Mouse (Mus musculus): ENCODE measurements around the gene Amh. TPM values are rescaled to one million over a fixed set of nuclear protein-coding genes. Genes with fewer than 3 reads are reported as not detected.

The Amh gene
- total RNA-seq, 2 experiments from 2014 or later: 1.9 to 3.8 TPM

GRCm38 (mm10) chr10:80766161-80766815 is 38.8 kb upstream of the Amh start:
- intact Hi-C loops (cut with DNase I): no loop called here
- peak overlapping the region; percentile 65 for H3K27ac ChIP-seq

DNA sequence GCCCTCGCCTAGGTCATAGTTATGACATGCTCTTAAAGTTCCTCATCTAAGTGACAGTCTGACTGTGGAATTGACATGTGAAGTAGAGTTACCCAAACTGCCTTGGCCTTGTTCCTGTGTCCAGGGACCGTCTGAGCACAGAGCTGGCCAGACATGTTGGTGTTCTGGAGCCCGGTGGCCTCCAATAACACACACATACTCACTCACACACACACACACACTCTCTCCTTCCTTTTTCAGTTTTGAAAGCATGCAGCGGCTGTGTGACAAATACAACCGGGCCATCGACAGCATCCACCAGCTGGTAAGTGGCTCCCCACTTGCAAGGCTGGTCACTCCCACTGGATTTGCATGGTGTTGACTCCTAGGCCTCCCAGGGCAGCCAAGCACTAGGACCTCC is 36.7 kb upstream of the Amh start:
- H3K27ac ChIP-seq: no peak overlapping the region
- TF ChIP-seq CTCF (IDR thresholded peaks at IDR 0.05): no peak
- intact Hi-C loops (cut with DNase I): no loop called here
- DNase-seq (ENCODE audit: extremely low spot score in 1 of 2, low spot score in 2 of 2): no peak
- no peak overlapping the region for H3K4me3 ChIP-seq

More at GRCm38 (mm10) chr10:80766161-80766815, 38.8 kb upstream of the Amh start:
- DNase-seq (ENCODE audit: extremely low spot score in 1 of 2, low spot score in 2 of 2): no peak
- no peak for TF ChIP-seq CTCF (IDR thresholded peaks at IDR 0.05)
- H3K4me3 ChIP-seq: no peak overlapping the region

DNA sequence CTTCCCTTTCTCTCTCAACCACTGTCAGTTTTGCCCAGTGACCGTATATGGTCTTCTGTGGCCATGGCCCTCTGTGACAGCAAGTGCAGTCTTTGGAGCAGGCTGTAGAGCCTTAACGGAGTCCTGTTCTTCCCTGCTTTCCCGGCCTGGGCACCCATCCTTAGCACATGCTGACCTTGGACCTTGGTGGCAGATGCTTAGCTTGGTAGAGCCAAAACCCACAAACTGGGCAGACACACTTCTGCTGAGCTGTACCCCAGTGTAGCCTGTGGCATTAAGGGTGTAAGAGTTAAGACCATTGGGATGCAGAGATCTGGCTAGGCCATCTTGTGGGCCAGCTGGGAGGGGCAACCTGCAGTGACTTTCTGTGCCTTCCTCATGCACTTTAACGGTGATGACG is 31.2 kb upstream of the Amh start:
- intact Hi-C loops (cut with DNase I): loop anchor here (1.0 kb wide), 1 partner anchor 23 kb away; no protein-coding TSS in a partner anchor
- Histone ChIP-seq H3K4me3 (no peak overlapping the region), H3K27ac (peak overlapping the region; percentile 92)
- no peak for TF ChIP-seq CTCF (IDR thresholded peaks at IDR 0.05)
- DNase-seq (ENCODE audit: extremely low spot score in 1 of 2, low spot score in 2 of 2): no peak

DNA sequence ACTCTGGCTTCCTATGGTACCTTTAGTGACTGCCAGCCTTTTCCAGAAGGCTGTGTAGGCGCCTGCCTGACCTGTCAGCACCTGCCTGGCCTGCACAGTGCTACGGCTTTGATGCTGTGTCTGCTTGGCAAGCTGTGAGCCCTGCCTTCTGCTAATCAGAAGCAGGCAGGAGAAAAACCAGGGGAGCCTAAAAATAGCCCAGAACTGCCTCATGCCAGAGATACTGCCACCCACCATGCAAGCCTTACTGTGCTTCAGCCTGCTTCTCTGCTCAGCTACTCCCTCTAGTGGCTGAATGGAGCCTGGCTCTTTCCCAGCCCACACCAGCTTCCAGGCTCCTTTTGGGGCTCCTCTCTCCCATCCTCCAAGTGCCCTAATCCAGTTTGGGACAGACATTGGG is 30.5 kb upstream of the Amh start:
- peak; percentile 86 to 89 for DNase-seq (ENCODE audit: extremely low spot score in 1 of 2, low spot score in 2 of 2)
- Histone ChIP-seq H3K4me3 (no peak overlapping the region), H3K27ac (peak overlapping the region; percentile 92)
- TF ChIP-seq CTCF (IDR thresholded peaks at IDR 0.05): no peak; the same call in none of the 2 replicates
- intact Hi-C loops (cut with DNase I): loop anchor here (1.0 kb wide), 1 partner anchor 23 kb away; no protein-coding TSS in a partner anchor

DNA sequence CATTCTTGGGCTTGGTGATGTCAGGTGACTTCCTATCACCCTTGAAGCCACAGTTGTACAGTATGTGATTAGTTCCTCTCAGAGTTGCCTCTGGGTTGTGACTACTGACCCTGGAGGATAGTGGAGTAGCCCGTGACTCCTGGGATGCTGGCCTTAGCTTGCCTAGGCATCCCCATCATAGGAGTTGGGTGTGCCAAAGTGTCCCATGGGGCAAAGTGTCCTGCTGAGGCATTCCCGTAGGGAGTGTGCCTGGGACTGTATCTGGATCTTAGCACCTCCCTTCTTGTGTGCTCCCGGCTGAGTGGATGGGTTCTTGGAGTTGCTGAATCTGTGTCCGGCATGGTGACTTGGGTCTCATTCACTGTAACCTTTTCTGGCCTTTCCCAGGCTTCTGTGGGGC is 30.1 kb upstream of the Amh start:
- TF ChIP-seq CTCF (IDR thresholded peaks at IDR 0.05): no peak
- Histone ChIP-seq H3K4me3 (no peak overlapping the region), H3K27ac (peak overlapping the region; percentile 50)
- DNase-seq (ENCODE audit: extremely low spot score in 1 of 2, low spot score in 2 of 2): no peak
- intact Hi-C loops (cut with DNase I): loop anchor here (1.0 kb wide), 1 partner anchor 24 kb away; no protein-coding TSS in a partner anchor

DNA sequence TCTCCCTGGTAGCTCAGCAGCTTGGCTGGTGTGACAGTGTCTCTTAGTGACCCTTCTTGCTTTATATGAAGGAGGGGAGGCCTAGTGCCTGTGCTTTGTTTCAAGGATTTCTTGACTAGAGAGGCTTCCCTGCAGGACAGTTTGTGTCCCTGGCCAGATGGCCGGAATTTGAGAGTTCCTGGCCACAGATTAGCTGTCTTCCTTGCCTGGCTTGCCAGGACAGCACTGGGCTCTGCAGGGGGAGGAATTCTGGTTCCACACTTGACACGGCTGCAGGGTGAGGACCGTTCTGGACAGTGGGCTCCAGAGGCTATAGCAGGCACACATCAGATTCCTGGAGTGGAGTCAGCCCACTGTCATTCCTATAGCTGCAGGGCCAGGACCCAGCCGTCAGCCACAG is 29.3 kb upstream of the Amh start:
- intact Hi-C loops (cut with DNase I): no loop called here
- no peak for DNase-seq (ENCODE audit: extremely low spot score in 1 of 2, low spot score in 2 of 2)
- Histone ChIP-seq H3K27ac (no peak overlapping the region; the same call in 1 of the 2 replicates), H3K4me3 (no peak overlapping the region)
- TF ChIP-seq CTCF (IDR thresholded peaks at IDR 0.05): no peak

DNA sequence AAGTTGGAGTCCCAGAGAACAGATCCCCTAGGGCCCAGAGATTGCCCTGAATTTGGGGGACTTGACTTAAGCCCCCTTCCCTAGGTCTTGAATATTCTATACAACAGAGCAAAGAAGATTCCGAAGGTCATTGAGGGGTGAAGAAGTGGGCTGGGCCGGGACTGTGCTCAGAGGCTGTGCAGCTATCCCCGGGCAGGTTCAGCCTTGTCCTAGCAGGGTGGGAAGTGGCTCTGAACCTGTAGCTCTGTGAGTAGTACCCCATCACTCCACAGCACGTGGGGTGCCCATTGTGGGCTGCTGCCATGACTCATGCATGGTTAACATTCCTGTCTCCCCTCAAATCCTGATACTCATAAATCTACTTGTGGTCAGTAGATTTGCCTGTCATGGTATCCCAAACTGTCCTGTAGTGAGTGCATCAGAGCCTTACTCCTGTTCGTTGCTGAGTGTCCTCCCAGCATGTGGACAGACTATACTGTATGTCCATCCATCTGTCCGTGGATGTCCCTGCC is 28.6 kb upstream of the Amh start:
- Histone ChIP-seq H3K27ac (no peak overlapping the region), H3K4me3 (no peak overlapping the region)
- no peak for DNase-seq (ENCODE audit: extremely low spot score in 1 of 2, low spot score in 2 of 2)
- TF ChIP-seq CTCF (IDR thresholded peaks at IDR 0.05): no peak
- intact Hi-C loops (cut with DNase I): no loop called here

DNA sequence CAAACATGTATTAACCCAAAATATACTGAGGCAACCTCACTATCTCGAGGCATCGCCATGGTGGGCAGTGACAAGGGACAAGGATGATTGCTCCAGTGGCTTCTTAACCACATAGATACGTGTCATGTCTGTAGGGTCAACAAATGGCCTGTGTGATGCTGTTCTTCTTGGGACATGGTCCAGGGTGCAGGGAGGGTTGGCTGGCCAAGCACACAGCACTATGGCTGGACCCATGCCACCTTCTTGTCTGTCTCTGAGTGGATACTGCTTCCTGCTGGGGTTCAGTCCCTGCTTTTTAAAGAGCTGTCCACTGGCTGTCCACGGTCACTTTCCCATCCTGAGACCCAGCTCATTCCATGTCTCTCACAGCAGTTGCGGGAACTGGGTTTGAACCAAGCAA is 27.9 kb upstream of the Amh start:
- TF ChIP-seq CTCF (IDR thresholded peaks at IDR 0.05): no peak
- peak in 1 of 2 experiments; percentile 10 for DNase-seq (ENCODE audit: extremely low spot score in 1 of 2, low spot score in 2 of 2)
- Histone ChIP-seq H3K27ac (no peak overlapping the region), H3K4me3 (no peak overlapping the region)
- intact Hi-C loops (cut with DNase I): no loop called here

GRCm38 (mm10) chr10:80779565-80779964 is 25.5 kb upstream of the Amh start:
- intact Hi-C loops (cut with DNase I): no loop called here
- TF ChIP-seq CTCF (IDR thresholded peaks at IDR 0.05): no peak
- no peak overlapping the region for H3K27ac ChIP-seq

DNA sequence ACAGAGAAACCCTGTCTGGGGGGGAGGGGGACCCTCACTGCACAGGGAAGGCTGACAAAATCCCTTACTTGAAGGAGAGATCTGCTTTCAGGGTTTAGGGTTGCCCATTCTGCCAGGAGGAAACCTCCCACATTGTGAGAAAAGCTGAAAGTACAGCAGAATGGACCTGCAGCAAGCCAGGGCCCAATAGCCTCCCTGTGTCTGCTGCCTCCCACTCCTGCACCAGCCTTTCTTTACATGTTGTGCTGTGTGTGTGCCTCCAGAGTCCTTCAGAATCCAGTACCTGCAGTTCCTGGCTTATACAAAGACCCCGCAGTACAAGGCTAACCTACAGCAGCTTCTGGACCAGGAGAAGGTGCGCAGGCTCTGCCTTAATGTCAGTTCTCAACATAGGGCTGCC is 20.7 kb upstream of the Amh start:
- no peak for TF ChIP-seq CTCF (IDR thresholded peaks at IDR 0.05)
- Histone ChIP-seq H3K27ac (peak overlapping the region; percentile 78), H3K4me3 (no peak overlapping the region)
- intact Hi-C loops (cut with DNase I): no loop called here
- no peak for DNase-seq (ENCODE audit: extremely low spot score in 1 of 2, low spot score in 2 of 2)

More at GRCm38 (mm10) chr10:80779565-80779964, 25.5 kb upstream of the Amh start:
- no peak for DNase-seq (ENCODE audit: extremely low spot score in 1 of 2, low spot score in 2 of 2)
- no peak overlapping the region for H3K4me3 ChIP-seq

DNA sequence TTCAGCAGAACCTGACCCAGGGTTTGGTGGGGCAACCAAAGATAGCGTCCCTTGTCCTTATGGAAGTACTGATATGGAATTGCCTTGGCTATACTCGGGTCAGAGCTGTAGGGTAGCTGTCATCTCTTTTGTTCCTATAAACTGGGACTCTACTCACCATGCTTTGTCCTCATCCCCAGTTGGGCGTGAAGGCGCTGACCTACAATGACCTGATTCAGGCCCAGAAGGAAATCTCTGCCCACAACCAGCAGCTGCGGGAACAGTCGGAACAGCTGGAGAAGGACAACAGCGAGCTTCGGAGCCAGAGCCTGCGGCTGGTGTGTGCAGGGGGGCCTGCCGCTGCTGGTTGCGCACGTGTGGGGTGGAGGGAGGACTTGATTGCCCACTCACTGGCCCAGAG is 20.2 kb upstream of the Amh start:
- intact Hi-C loops (cut with DNase I): no loop called here
- no peak for DNase-seq (ENCODE audit: extremely low spot score in 1 of 2, low spot score in 2 of 2)
- TF ChIP-seq CTCF (IDR thresholded peaks at IDR 0.05): no peak
- no peak overlapping the region for H3K4me3 ChIP-seq
- H3K27ac ChIP-seq: peak overlapping the region; percentile 78

DNA sequence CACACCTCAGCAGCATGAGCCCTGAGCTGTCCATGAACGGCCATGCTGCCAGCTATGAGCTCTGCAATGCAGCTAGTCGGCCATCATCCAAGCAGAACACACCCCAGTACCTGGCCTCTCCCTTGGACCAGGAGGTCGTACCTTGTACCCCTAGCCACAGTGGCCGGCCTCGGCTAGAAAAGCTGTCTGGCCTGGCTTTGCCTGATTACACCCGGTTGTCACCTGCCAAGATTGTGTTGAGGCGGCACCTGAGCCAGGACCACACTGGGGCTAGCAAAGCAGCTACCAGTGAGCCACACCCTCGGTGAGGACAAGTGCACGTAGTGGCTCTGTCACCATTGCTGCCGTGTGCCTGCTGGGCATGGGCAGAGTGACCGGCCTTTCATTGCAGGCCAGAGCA is 19.1 kb upstream of the Amh start:
- no peak overlapping the region for H3K27ac ChIP-seq
- no peak for DNase-seq (ENCODE audit: extremely low spot score in 1 of 2, low spot score in 2 of 2)

GRCm38 (mm10) chr10:80787517-80787916 is 17.5 kb upstream of the Amh start:
- intact Hi-C loops (cut with DNase I): no loop called here
- TF ChIP-seq CTCF (IDR thresholded peaks at IDR 0.05): no peak
- no peak for DNase-seq (ENCODE audit: extremely low spot score in 1 of 2, low spot score in 2 of 2)
- H3K4me3 ChIP-seq: no peak overlapping the region
- no peak overlapping the region for H3K27ac ChIP-seq

More for the DNA sequence above, 19.1 kb upstream of the Amh start:
- intact Hi-C loops (cut with DNase I): no loop called here
- no peak overlapping the region for H3K4me3 ChIP-seq
- no peak for TF ChIP-seq CTCF (IDR thresholded peaks at IDR 0.05)

All from left cerebral cortex, adult 2 months (tissue).